Mouse (Mus musculus): ENCODE data around the gene Abhd13.

Abhd13 gene

DNA sequence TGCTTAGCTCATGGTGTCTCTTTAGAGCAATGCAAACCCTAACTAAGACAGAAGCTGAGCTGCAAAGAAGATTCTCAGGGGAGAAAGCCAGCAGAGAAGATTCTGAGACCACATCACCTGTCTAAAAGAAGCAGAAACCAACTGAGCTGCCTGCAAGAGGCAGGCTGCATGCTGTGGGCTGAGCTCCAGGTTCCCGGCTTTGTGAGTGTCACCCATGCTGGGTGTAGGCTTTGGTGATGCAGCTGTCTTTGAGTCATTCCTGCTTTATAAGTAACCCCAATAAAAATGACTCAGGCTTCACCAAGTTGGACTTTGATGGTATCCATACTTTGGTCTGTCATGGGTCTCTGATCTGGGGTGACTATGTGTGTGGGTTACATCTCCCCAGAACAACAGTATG is 38.7 kb downstream of the Abhd13 start:
- DNase-seq (ENCODE audit: low spot score in 2 of 2): no peak

DNA sequence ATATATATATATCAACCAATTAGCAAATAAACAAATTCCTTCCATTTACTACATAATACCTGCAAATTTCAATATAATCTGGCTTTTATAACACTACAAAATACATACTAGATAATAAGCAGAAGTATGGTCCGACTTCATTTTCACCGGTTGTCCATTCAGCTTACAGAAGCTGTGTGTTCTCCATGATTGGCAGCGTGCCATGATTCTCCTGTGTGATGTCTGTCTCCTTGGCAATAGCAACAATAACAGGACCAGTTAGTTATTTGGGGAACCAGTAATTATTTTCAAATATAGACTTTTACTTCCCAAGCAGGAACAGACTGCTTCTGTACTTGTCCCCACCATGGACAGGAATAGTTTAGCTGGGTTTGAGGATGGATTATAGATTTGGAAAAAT is 39.7 kb downstream of the Abhd13 start:
- peak; percentile 82 to 84 for DNase-seq (ENCODE audit: low spot score in 2 of 2)

DNA sequence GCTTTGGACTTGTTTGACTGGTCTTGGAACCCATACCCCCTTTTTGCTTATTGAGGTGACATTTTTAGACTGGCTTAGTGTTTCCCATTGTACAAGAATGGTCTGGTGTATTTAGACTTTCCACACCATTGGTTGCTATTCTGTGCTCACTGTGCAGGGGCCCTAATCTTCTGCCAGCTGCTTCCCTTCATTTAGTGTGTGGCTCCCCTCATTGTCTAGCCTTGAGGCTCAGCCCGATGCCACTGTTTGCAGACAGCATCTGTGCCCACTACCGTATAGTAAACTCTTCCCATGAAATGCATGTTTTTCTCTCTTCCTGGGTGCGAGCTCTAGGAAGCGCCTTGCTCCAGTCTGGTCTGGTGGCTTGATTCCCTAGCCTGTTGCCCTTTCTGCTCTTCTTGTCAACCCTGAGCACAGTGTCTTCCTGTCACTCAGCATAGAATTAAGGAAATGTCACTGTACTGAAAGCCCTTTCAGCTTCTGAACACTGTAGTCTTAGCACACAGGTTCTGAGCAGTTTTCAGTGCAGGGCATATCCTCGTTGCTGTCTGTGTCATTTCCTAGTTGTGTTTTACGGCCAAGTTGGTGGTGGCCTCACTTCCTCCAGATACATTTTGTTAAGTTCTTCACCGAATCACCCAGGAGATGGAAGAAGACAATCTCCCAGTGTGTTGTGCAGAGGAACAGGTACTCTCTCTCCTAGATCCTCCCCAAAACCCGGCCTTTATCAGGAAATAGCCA is 53.0 kb downstream of the Abhd13 start:
- no peak for DNase-seq (ENCODE audit: low spot score in 2 of 2)

DNA sequence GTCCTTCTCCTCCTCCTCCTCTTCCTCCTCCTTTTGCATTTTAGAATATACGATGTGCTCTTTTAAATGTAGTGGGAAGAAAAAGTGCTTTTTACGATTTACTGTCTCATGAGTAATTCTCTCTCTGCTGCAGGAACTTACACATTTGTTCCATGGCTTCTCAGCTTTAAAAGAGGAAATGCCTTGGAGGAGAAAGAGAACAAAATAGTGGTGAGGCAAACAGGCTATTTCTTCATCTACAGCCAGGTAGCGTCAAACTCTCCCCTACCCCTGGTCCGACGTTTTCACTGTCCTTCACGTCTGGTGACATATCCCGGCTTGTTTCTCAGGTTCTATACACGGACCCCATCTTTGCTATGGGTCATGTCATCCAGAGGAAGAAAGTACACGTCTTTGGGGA is 53.7 kb downstream of the Abhd13 start:
- no peak for DNase-seq (ENCODE audit: low spot score in 2 of 2)

DNA sequence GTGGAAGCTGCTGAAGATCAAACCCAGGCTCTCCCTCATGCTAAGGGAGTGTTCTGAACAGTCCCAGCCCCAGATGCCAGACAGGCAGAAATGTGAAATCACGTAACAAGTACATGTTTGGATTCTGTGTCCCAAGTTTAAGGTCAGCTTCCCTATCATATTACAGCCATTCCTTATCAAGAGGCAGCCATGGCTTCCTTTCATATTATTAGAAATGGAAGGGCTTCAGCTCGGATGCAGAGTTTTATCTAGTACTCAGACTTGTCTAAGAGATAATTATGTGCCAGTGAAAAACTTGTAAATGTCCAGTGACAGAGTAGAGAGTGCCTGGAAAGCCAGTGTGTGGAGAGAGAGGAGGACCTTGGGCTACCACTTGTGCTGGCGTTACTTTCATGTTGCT is 63.4 kb downstream of the Abhd13 start:
- DNase-seq (ENCODE audit: low spot score in 2 of 2): no peak
